Mouse (Mus musculus) frontal cortex, adult (tissue): Measurements from ENCODE around the gene Thoc6.
A peak's percentile ranks its signal among the peaks of the same experiment; 100 is the strongest.

Experiments
- ATAC-seq: cut with Nextera tagmentation; 2 replicates; pipeline ENCODE4 v1.9.2; 2017; ENCODE audit warnings: mild to moderate bottlenecking, moderate library complexity, mixed read lengths; ENCODE audit not compliant: low TSS enrichment

Thoc6 gene

GRCm38 (mm10) chr17:23630195-23631020 lies 43.3 kb downstream of the Thoc6 start:
- peak; percentile 100 for ATAC-seq

- ATAC-seq, result no peak
These were observed 45.9 kb downstream of the Thoc6 start for GRCm38 (mm10) chr17:23627813-23628212.

- no peak for ATAC-seq
These were observed 53.3 kb downstream of the Thoc6 start for GRCm38 (mm10) chr17:23620351-23620750.
